Mouse (Mus musculus) neural tube, embryonic 12.5 days (tissue): ENCODE measurements around the gene Efl1. TPM values are rescaled to one million over a fixed set of nuclear protein-coding genes. Genes with fewer than 3 reads are reported as not detected.

Experiments used
- ATAC-seq: fragments of 200-750 bp; cut with Nextera tagmentation; 2 replicates; pipeline ENCODE4 v1.8.0; 2017; ENCODE audit warnings: low read depth, mild to moderate bottlenecking, moderate TSS enrichment, moderate library complexity; ENCODE audit not compliant: low FRiP score
- H3K27ac ChIP-seq: fragments of 300-500 bp; sonication (generic); 2 replicates; pipeline ENCODE4 v1.5.1; 2016
- H3K27me3 ChIP-seq: fragments of 300-500 bp; sonication (generic); replicated peaks from 2 replicates; pipeline ENCODE4 v1.6.1; 2016; ENCODE audit warnings: mild to moderate bottlenecking
- H3K36me3 ChIP-seq: fragments of 300-500 bp; sonication (generic); 2 replicates; pipeline ENCODE4 v1.6.1; 2016; ENCODE audit warnings: mild to moderate bottlenecking
- H3K4me1 ChIP-seq: fragments of 300-500 bp; sonication (generic); 2 replicates; pipeline ENCODE4 v1.6.1; 2016
- H3K4me2 ChIP-seq: fragments of 300-500 bp; sonication (generic); replicated peaks from 2 replicates; pipeline ENCODE4 v1.6.1; 2016; ENCODE audit warnings: mild to moderate bottlenecking
- H3K4me3 ChIP-seq: fragments of 300-500 bp; sonication (generic); 2 replicates; pipeline ENCODE4 v1.5.1; 2016
- H3K9ac ChIP-seq: fragments of 300-500 bp; sonication (generic); 2 replicates; pipeline ENCODE4 v1.6.1; 2016; ENCODE audit warnings: mild to moderate bottlenecking
- H3K9me3 ChIP-seq: fragments of 300-500 bp; sonication (generic); 2 replicates; pipeline ENCODE4 v1.6.1; 2016; ENCODE audit warnings: mild to moderate bottlenecking
- WGBS: fragments of 180-500 bp; shearing (Covaris S2); methylation state at CpG from one replicate; pipeline ENCODE4 v1.1.7; 2016; 5-methylcytosine and 5-hydroxymethylcytosine counted together
- polyA plus RNA-seq: library from polyadenylated mRNA; unstranded; fragments of >200 nt; fragmentation: Nextera tagmentation; extraction: Ambion mirVana; gene quantifications from 2 replicates; pipeline ENCODE4 v1.2.1, GENCODE M21; 2016

Efl1 gene
- polyA plus RNA-seq, 1 experiment from 2014 or later: 19.0 TPM

- no peak overlapping the region for H3K27ac ChIP-seq
- H3K9ac ChIP-seq: no peak overlapping the region
- H3K9me3 ChIP-seq: no peaks in the 10 kb centered on the region
- no peaks in the 10 kb centered on the region for H3K27me3 ChIP-seq
- no peak for ATAC-seq
- H3K4me1 ChIP-seq: peaks cover 24% of the 10 kb centered on the region
- H3K4me3 ChIP-seq: no peak overlapping the region
- no peak overlapping the region for H3K4me2 ChIP-seq
- WGBS: 57% methylated on average over 14 of the region's 14 CpGs
- no peaks in the 10 kb centered on the region for H3K36me3 ChIP-seq
These were observed 124.1 kb downstream of the Efl1 start for GRCm38 (mm10) chr7:82772481-82772880.

- no peak overlapping the region for H3K4me2 ChIP-seq
- WGBS: 56% methylated on average over 9 of the region's 9 CpGs
- no peaks in the 10 kb centered on the region for H3K27me3 ChIP-seq
- H3K9me3 ChIP-seq: no peaks in the 10 kb centered on the region
- H3K4me1 ChIP-seq: peaks cover 24% of the 10 kb centered on the region
- no peaks in the 10 kb centered on the region for H3K36me3 ChIP-seq
- H3K9ac ChIP-seq: no peak overlapping the region
- no peak for ATAC-seq
- no peak overlapping the region for H3K27ac ChIP-seq
- no peak overlapping the region for H3K4me3 ChIP-seq
These were observed 124.7 kb downstream of the Efl1 start for GRCm38 (mm10) chr7:82773150-82773549.

GRCm38 (mm10) chr7:82773884-82774283 lies 125.5 kb downstream of the Efl1 start:
- no peaks in the 10 kb centered on the region for H3K9me3 ChIP-seq
- no peaks in the 10 kb centered on the region for H3K27me3 ChIP-seq
- ATAC-seq: no peak
- no peak overlapping the region for H3K9ac ChIP-seq
- H3K4me3 ChIP-seq: no peak overlapping the region
- H3K4me1 ChIP-seq: peaks cover 24% of the 10 kb centered on the region
- no peaks in the 10 kb centered on the region for H3K36me3 ChIP-seq
- WGBS: 87% methylated on average over 6 of the region's 6 CpGs
- no peak overlapping the region for H3K27ac ChIP-seq
- H3K4me2 ChIP-seq: no peak overlapping the region

GRCm38 (mm10) chr7:82775090-82775489 lies 126.7 kb downstream of the Efl1 start:
- H3K4me1 ChIP-seq: peaks cover 18% of the 10 kb centered on the region
- H3K27me3 ChIP-seq: no peaks in the 10 kb centered on the region
- no peak overlapping the region for H3K4me2 ChIP-seq
- H3K27ac ChIP-seq: no peak overlapping the region
- no peaks in the 10 kb centered on the region for H3K36me3 ChIP-seq
- ATAC-seq: no peak
- WGBS: 94% methylated on average over 3 of the region's 3 CpGs
- H3K9ac ChIP-seq: no peak overlapping the region
- H3K9me3 ChIP-seq: no peaks in the 10 kb centered on the region
- H3K4me3 ChIP-seq: no peak overlapping the region

GRCm38 (mm10) chr7:82783071-82783470 lies 134.7 kb downstream of the Efl1 start:
- H3K4me3 ChIP-seq: no peak overlapping the region
- no peak overlapping the region for H3K4me2 ChIP-seq
- no peaks in the 10 kb centered on the region for H3K36me3 ChIP-seq
- H3K27me3 ChIP-seq: no peaks in the 10 kb centered on the region
- H3K9me3 ChIP-seq: no peaks in the 10 kb centered on the region
- no peaks in the 10 kb centered on the region for H3K4me1 ChIP-seq
- WGBS: 81% methylated on average over 2 of the region's 2 CpGs
- H3K9ac ChIP-seq: no peak overlapping the region
- ATAC-seq: no peak
- no peak overlapping the region for H3K27ac ChIP-seq

- Histone ChIP-seq H3K36me3 (no peaks in the 10 kb centered on the region), H3K4me1 (no peaks in the 10 kb centered on the region), H3K9ac (no peak overlapping the region), H3K27ac (no peak overlapping the region), H3K27me3 (no peaks in the 10 kb centered on the region), H3K9me3 (no peaks in the 10 kb centered on the region), H3K4me3 (no peak overlapping the region), H3K4me2 (no peak overlapping the region)
- 73% methylated on average over 3 of the region's 6 CpGs for WGBS
- ATAC-seq: no peak
These were observed 135.3 kb downstream of the Efl1 start for GRCm38 (mm10) chr7:82783693-82784092.

- no peak for ATAC-seq
- 76% methylated on average over 6 of the region's 6 CpGs for WGBS
- Histone ChIP-seq H3K9me3 (no peaks in the 10 kb centered on the region), H3K36me3 (no peaks in the 10 kb centered on the region), H3K4me1 (no peaks in the 10 kb centered on the region), H3K4me2 (no peak overlapping the region), H3K27me3 (no peaks in the 10 kb centered on the region), H3K27ac (no peak overlapping the region), H3K4me3 (no peak overlapping the region), H3K9ac (no peak overlapping the region)
These were observed 137.0 kb downstream of the Efl1 start for GRCm38 (mm10) chr7:82785335-82785934.

- H3K4me3 ChIP-seq: no peak overlapping the region
- H3K27ac ChIP-seq: no peak overlapping the region
- H3K4me2 ChIP-seq: no peak overlapping the region
- H3K9me3 ChIP-seq: no peaks in the 10 kb centered on the region
- 75% methylated on average over 2 of the region's 2 CpGs for WGBS
- H3K4me1 ChIP-seq: no peaks in the 10 kb centered on the region
- ATAC-seq: peak; percentile 68; the same call in 1 of the 2 replicates
- no peak overlapping the region for H3K9ac ChIP-seq
- no peaks in the 10 kb centered on the region for H3K36me3 ChIP-seq
- H3K27me3 ChIP-seq: no peaks in the 10 kb centered on the region
These were observed 137.7 kb downstream of the Efl1 start for GRCm38 (mm10) chr7:82785970-82786647.

- no peaks in the 10 kb centered on the region for H3K36me3 ChIP-seq
- 41% methylated on average over 2 of the region's 2 CpGs for WGBS
- no peaks in the 10 kb centered on the region for H3K9me3 ChIP-seq
- H3K27ac ChIP-seq: no peak overlapping the region
- no peak overlapping the region for H3K4me2 ChIP-seq
- no peaks in the 10 kb centered on the region for H3K4me1 ChIP-seq
- no peak for ATAC-seq
- H3K27me3 ChIP-seq: no peaks in the 10 kb centered on the region
- H3K9ac ChIP-seq: no peak overlapping the region
- no peak overlapping the region for H3K4me3 ChIP-seq
These were observed 144.2 kb downstream of the Efl1 start for GRCm38 (mm10) chr7:82792644-82793043.

GRCm38 (mm10) chr7:82793111-82793510 lies 144.7 kb downstream of the Efl1 start:
- H3K36me3 ChIP-seq: no peaks in the 10 kb centered on the region
- no peak for ATAC-seq
- H3K4me3 ChIP-seq: no peak overlapping the region
- no peak overlapping the region for H3K27ac ChIP-seq
- no peaks in the 10 kb centered on the region for H3K9me3 ChIP-seq
- no peak overlapping the region for H3K9ac ChIP-seq
- H3K27me3 ChIP-seq: no peaks in the 10 kb centered on the region
- H3K4me1 ChIP-seq: no peaks in the 10 kb centered on the region
- H3K4me2 ChIP-seq: no peak overlapping the region
- 100% methylated on average over 1 of the region's 1 CpGs for WGBS

- no peak overlapping the region for H3K4me2 ChIP-seq
- no peak overlapping the region for H3K4me3 ChIP-seq
- H3K36me3 ChIP-seq: no peaks in the 10 kb centered on the region
- no peaks in the 10 kb centered on the region for H3K9me3 ChIP-seq
- no peaks in the 10 kb centered on the region for H3K4me1 ChIP-seq
- 58% methylated on average over 1 of the region's 1 CpGs for WGBS
- no peaks in the 10 kb centered on the region for H3K27me3 ChIP-seq
- H3K27ac ChIP-seq: no peak overlapping the region
- H3K9ac ChIP-seq: no peak overlapping the region
- ATAC-seq: no peak
These were observed 146.1 kb downstream of the Efl1 start for GRCm38 (mm10) chr7:82794542-82794941.

GRCm38 (mm10) chr7:82802206-82802605 lies 153.8 kb downstream of the Efl1 start:
- ATAC-seq: no peak
- Histone ChIP-seq H3K4me1 (no peaks in the 10 kb centered on the region), H3K27me3 (no peaks in the 10 kb centered on the region), H3K4me2 (no peak overlapping the region), H3K27ac (no peak overlapping the region), H3K4me3 (no peak overlapping the region), H3K9me3 (no peaks in the 10 kb centered on the region), H3K9ac (no peak overlapping the region), H3K36me3 (no peaks in the 10 kb centered on the region)
- 49% methylated on average over 4 of the region's 4 CpGs for WGBS

GRCm38 (mm10) chr7:82808257-82808656 lies 159.8 kb downstream of the Efl1 start:
- H3K9me3 ChIP-seq: no peaks in the 10 kb centered on the region
- no peak for ATAC-seq
- no peaks in the 10 kb centered on the region for H3K36me3 ChIP-seq
- peaks cover 17% of the 10 kb centered on the region for H3K4me1 ChIP-seq
- H3K27me3 ChIP-seq: no peaks in the 10 kb centered on the region
- WGBS: 92% methylated on average over 4 of the region's 4 CpGs
- H3K27ac ChIP-seq: no peak overlapping the region
- no peak overlapping the region for H3K9ac ChIP-seq
- H3K4me3 ChIP-seq: no peak overlapping the region
- H3K4me2 ChIP-seq: no peak overlapping the region
